Mouse (Mus musculus) lung, adult 2 months (tissue): ENCODE results near the gene Zfp677. TPM values are rescaled to one million over a fixed set of nuclear protein-coding genes. Genes with fewer than 3 reads are reported as not detected.
"Not testable (repeated sequence)": the region's sequence is repeated elsewhere in the genome, so short reads cannot be mapped to it uniquely, and the experiment has no call there.

Experiments used
- DNase-seq: peaks from one replicate; pipeline ENCODE4 v3.0.0; 2022
- H3K4me1 ChIP-seq: fragments of 200-500 bp; 2 replicates; pipeline ENCODE4 v1.6.1; 2011; ENCODE audit warnings: low read length; ENCODE audit not compliant: control insufficient read depth, insufficient read depth
- H3K4me3 ChIP-seq: fragments of 200-500 bp; replicated peaks from 2 replicates; pipeline ENCODE3; 2011; ENCODE audit warnings: low read depth, mild to moderate bottlenecking, control low read depth, low read length; ENCODE audit errors: extremely low read depth
- CTCF ChIP-seq: fragments of 200-500 bp; IDR thresholded peaks from 2 replicates; pipeline ENCODE4 v1.5.1; 2011; ENCODE audit warnings: mild to moderate bottlenecking, low read length, control low read depth; ENCODE audit not compliant: insufficient read depth
- POLR2A ChIP-seq: fragments of 200-500 bp; IDR thresholded peaks from 2 replicates; pipeline ENCODE4 v1.6.1; 2011; ENCODE audit warnings: low read depth, mild to moderate bottlenecking, control low read depth, low read length, borderline replicate concordance; ENCODE audit errors: extremely low read depth
- WGBS: fragments of 180-500 bp; shearing (Covaris S2); methylation state at CpG from one replicate; pipeline ENCODE4 v1.1.7; 2018; 5-methylcytosine and 5-hydroxymethylcytosine counted together
- polyA plus RNA-seq: library from polyadenylated mRNA; depleted of rRNA; stranded (reverse); fragments of >200 nt; gene quantifications from 2 replicates; pipeline ENCODE4 v1.2.3, GENCODE M21; 2012; rRNA removed

Gene Zfp677
- polyA plus RNA-seq = 0.16 and 0.38 TPM in 2 replicates

GRCm38 (mm10) chr17:21383391-21384056 lies at the start of gene Zfp677:
Zfp677 (plus strand) TSS chr17:21383748.
- DNase-seq = peak; percentile 61
- WGBS = 4% methylated on average over 20 of the region's 20 CpGs
- Histone ChIP-seq H3K4me3 (peak within 1 kb of the TSS; percentile 59), H3K4me1 (no peaks in the 10 kb centered on the region)
- TF ChIP-seq POLR2A (0 out of 2 replicates have a peak, but pooled peaks have one; percentile 6), CTCF (peak; percentile 28; the same call in 1 of the 2 replicates)

GRCm38 (mm10) chr17:21368018-21368417 lies 15.5 kb upstream of the Zfp677 start:
- not testable (repeated sequence) for H3K4me3 ChIP-seq, DNase-seq, H3K4me1 ChIP-seq
- WGBS = 39% methylated on average over 3 of the region's 3 CpGs

GRCm38 (mm10) chr17:21369925-21370719 lies 13.4 kb upstream of the Zfp677 start:
- WGBS = 9% methylated on average over 31 of the region's 31 CpGs
- Histone ChIP-seq H3K4me1 (no peaks in the 10 kb centered on the region), H3K4me3 (peak overlapping the region; percentile 6)
- TF ChIP-seq CTCF (no peak), POLR2A (no peak)
- peak; percentile 14 for DNase-seq

GRCm38 (mm10) chr17:21375311-21375710 lies 8.2 kb upstream of the Zfp677 start:
- no peak for TF ChIP-seq CTCF
- TF ChIP-seq POLR2A = no peak

GRCm38 (mm10) chr17:21384057-21384411 lies 486 bp downstream of the Zfp677 start:
- TF ChIP-seq CTCF (no peak), POLR2A (no peak)
- H3K4me3 ChIP-seq = peak overlapping the region; percentile 59
- 6% methylated on average over 8 of the region's 8 CpGs for WGBS
- H3K4me1 ChIP-seq = no peaks in the 10 kb centered on the region
- no peak for DNase-seq

More at GRCm38 (mm10) chr17:21375311-21375710, 8.2 kb upstream of the Zfp677 start:
- Histone ChIP-seq H3K4me3 (no peak overlapping the region), H3K4me1 (no peaks in the 10 kb centered on the region)
- 59% methylated on average over 1 of the region's 1 CpGs for WGBS
- DNase-seq = no peak

- Histone ChIP-seq H3K4me1 (no peaks in the 10 kb centered on the region), H3K4me3 (peak within 1 kb of the TSS; percentile 92)
- under 1% methylated on average over 22 of the region's 22 CpGs for WGBS
- TF ChIP-seq POLR2A (no peak), CTCF (peak; percentile 56)
- peak; percentile 67 for DNase-seq
These were observed 39.4 kb downstream of the Zfp677 start, which contains the start of gene Zfp54 for GRCm38 (mm10) chr17:21422664-21423599. Zfp54 (plus strand) TSS chr17:21423227.

- not testable (repeated sequence) for DNase-seq, H3K4me3 ChIP-seq, H3K4me1 ChIP-seq
- 71% methylated on average over 9 of the region's 9 CpGs for WGBS
These were observed 55.4 kb downstream of the Zfp677 start for GRCm38 (mm10) chr17:21438806-21439400.

Other genes with a start within 250 kb of the Zfp677 start
- gene Vmn1r234, start 157.7 kb upstream of the Zfp677 start, polyA plus RNA-seq = not detected in 2 replicates
- not detected in 2 replicates for gene Vmn1r235, start 127.3 kb upstream of the Zfp677 start, polyA plus RNA-seq
- gene Vmn1r236, start 100.8 kb upstream of the Zfp677 start, polyA plus RNA-seq = not detected in 2 replicates
- not detected in 2 replicates for gene Vmn1r237, start 71.9 kb upstream of the Zfp677 start, polyA plus RNA-seq
- 0.83 and 1.1 TPM in 2 replicates for gene Zfp54, start 39.5 kb downstream of the Zfp677 start, polyA plus RNA-seq
- 0.69 and 1.3 TPM in 2 replicates for gene Zfp51, start 66.6 kb downstream of the Zfp677 start, polyA plus RNA-seq
- gene Zfp53, start 105.2 kb downstream of the Zfp677 start, polyA plus RNA-seq = 1.5 and 1.8 TPM in 2 replicates
- 0.34 and 0.73 TPM in 2 replicates for gene Zfp52, start 151.8 kb downstream of the Zfp677 start, polyA plus RNA-seq
- gene Zfp948, start 183.3 kb downstream of the Zfp677 start, polyA plus RNA-seq = 1.3 and 1.9 TPM in 2 replicates